ENCODE assay signal across 10 mouse cellular contexts in the genomic region with DNA sequence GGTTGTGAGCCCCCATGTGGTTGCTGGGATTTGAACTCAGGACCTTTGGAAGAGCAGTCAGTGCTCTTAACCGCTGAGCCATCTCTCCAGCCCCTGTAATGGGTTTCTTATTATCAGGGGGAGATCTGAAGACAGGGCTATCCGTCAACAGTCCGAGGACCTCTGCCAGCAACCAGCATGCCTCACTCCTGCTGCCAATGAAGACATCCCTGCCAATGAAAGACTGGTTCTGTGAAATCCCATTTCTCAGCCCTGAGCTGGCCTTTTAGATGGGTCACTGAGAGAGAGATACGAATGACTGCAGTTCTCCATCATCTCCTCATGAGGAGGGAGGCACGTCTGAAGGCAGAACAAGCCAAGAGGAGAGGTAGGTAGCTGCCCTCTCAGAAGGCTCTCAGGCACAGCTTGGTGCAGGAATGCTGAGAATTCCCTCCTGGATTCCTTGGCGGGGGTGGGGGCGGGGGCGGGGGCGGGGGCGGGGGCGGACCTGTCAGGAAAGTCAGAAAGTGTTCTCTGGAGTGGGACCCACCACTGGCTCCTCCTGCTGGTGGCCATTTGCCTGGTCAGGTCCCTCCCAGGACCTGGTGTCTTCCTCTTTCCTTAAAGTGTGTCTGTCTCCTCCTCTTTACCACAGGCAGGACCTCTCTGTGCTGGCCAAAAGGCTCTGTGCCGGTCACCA. TPM values are rescaled to one million over a fixed set of nuclear protein-coding genes. Genes with fewer than 3 reads are reported as not detected.
A peak's percentile ranks its signal among the peaks of the same experiment; 100 is the strongest.
DNase-seq lines count a peak whose midpoint lies in the region; ATAC-seq and TF ChIP-seq lines count a peak whose summit lies in the region.
"Had no signal": no experiment of that assay in that cellular context is flagged by ENCODE, and none has a peak within 500 bp of the region (broad histone marks: within the 10 kb centered on the region; RNA-seq: fewer than 3 reads in every experiment).

No protein-coding gene starts in this region.

- ATAC-seq in hindbrain, postnatal 0 days = 0 out of 2 replicates have a peak, but pooled peaks have one; percentile 34
- no peak for ATAC-seq in hindbrain, embryonic 16.5 days
- 0 out of 2 replicates have a peak, but pooled peaks have one; percentile 40 for ATAC-seq in limb, embryonic 11.5 days (ENCODE audit: insufficient number of reproducible peaks, low FRiP score, low TSS enrichment, low read depth)
- ATAC-seq in monocyte, adult 5-6 weeks (replicated peaks; ENCODE audit: insufficient number of reproducible peaks, low FRiP score, low TSS enrichment, poor library complexity, severe bottlenecking) = peak; percentile 61

- H3K4me2 ChIP-seq in hindbrain, postnatal 0 days (ENCODE audit: low read depth, low read length) = no peak overlapping the region
- no peak overlapping the region for H3K4me2 ChIP-seq in hindbrain, embryonic 16.5 days (ENCODE audit: low read length)
- H3K4me2 ChIP-seq in limb, embryonic 11.5 days (ENCODE audit: low read depth, severe bottlenecking) = no peak overlapping the region
- H3K4me2 ChIP-seq: neural tube, embryonic 12.5 days had no signal

- no peak for TF ChIP-seq POLR2A in bone marrow macrophage, adult 2 months (IDR thresholded peaks at IDR 0.05; ENCODE audit: borderline replicate concordance, low read depth, low read length)
- TF ChIP-seq POLR2A in thymus, adult 2 months (IDR thresholded peaks at IDR 0.05; ENCODE audit: control insufficient read depth, extremely low read depth, insufficient read depth, low read length, poor library complexity) = no peak

- no peaks in the 10 kb centered on the region for H3K27me3 ChIP-seq in hindbrain, postnatal 0 days (ENCODE audit: insufficient read depth, low read length)
- no peaks in the 10 kb centered on the region for H3K27me3 ChIP-seq in hindbrain, embryonic 16.5 days (replicated peaks; ENCODE audit: control insufficient read depth, insufficient read depth, low read length)
- no peaks in the 10 kb centered on the region for H3K27me3 ChIP-seq in limb, embryonic 11.5 days (ENCODE audit: control insufficient read depth, insufficient read depth, low read length)
- no peaks in the 10 kb centered on the region for H3K27me3 ChIP-seq in thymus, adult 2 months (ENCODE audit: control insufficient read depth, insufficient read depth, low read length)
- H3K27me3 ChIP-seq: neural tube, embryonic 12.5 days had no signal

- no peaks in the 10 kb centered on the region for H3K36me3 ChIP-seq in hindbrain, postnatal 0 days (ENCODE audit: insufficient read depth, low read length)
- no peaks in the 10 kb centered on the region for H3K36me3 ChIP-seq in hindbrain, embryonic 16.5 days (ENCODE audit: control insufficient read depth, insufficient read depth, low read length)
- H3K36me3 ChIP-seq in limb, embryonic 11.5 days (ENCODE audit: control insufficient read depth, insufficient read depth, low read length) = no peaks in the 10 kb centered on the region
- no peaks in the 10 kb centered on the region for H3K36me3 ChIP-seq in thymus, adult 2 months (ENCODE audit: control insufficient read depth, insufficient read depth, low read length)
- H3K36me3 ChIP-seq: neural tube, embryonic 12.5 days had no signal

- no peak overlapping the region for H3K27ac ChIP-seq in hindbrain, postnatal 0 days
- no peak overlapping the region for H3K27ac ChIP-seq in hindbrain, embryonic 16.5 days (ENCODE audit: low read depth, low read length)
- H3K27ac ChIP-seq in bone marrow macrophage, adult 2 months (ENCODE audit: insufficient read depth, low read depth, low read length) = peak overlapping the region; percentile 65
- H3K27ac ChIP-seq in limb, embryonic 11.5 days (replicated peaks; ENCODE audit: low read depth, low read length) = no peak overlapping the region
- H3K27ac ChIP-seq in thymus, adult 2 months (ENCODE audit: control insufficient read depth, insufficient read depth, low read length) = no peak overlapping the region
- H3K27ac ChIP-seq: neural tube, embryonic 12.5 days had no signal

- no peak overlapping the region for H3K4me3 ChIP-seq in hindbrain, postnatal 0 days (ENCODE audit: low read length)
- H3K4me3 ChIP-seq in hindbrain, embryonic 16.5 days (ENCODE audit: low read length) = no peak overlapping the region
- H3K4me3 ChIP-seq in bone marrow macrophage, adult 2 months (ENCODE audit: insufficient read depth, low read length) = no peak overlapping the region
- no peak overlapping the region for H3K4me3 ChIP-seq in limb, embryonic 11.5 days (ENCODE audit: low read depth, low read length)
- H3K4me3 ChIP-seq in thymus, adult 2 months (ENCODE audit: control insufficient read depth, insufficient read depth, low read length) = no peak overlapping the region
- H3K4me3 ChIP-seq: neural tube, embryonic 12.5 days had no signal

- no peak overlapping the region for H3K9ac ChIP-seq in hindbrain, postnatal 0 days (replicated peaks; ENCODE audit: low read length)
- H3K9ac ChIP-seq in hindbrain, embryonic 16.5 days (ENCODE audit: low read depth, low read length) = no peak overlapping the region
- no peak overlapping the region for H3K9ac ChIP-seq in limb, embryonic 11.5 days (ENCODE audit: low read length)
- H3K9ac ChIP-seq: neural tube, embryonic 12.5 days had no signal

- TF ChIP-seq CTCF in hindbrain, postnatal 0 days (IDR thresholded peaks at IDR 0.05; ENCODE audit: low read depth) = peak; percentile 19; the same call in 1 of the 2 replicates
- no peak for TF ChIP-seq CTCF in bone marrow macrophage, adult 2 months (IDR thresholded peaks at IDR 0.05; ENCODE audit: low read depth, low read length)
- no peak for TF ChIP-seq CTCF in thymus, adult 2 months (IDR thresholded peaks at IDR 0.05; ENCODE audit: borderline replicate concordance, control insufficient read depth, extremely low read depth, insufficient read depth, low read length, poor library complexity)

- no peaks in the 10 kb centered on the region for H3K4me1 ChIP-seq in hindbrain, postnatal 0 days (ENCODE audit: insufficient read depth, low read length)
- H3K4me1 ChIP-seq in hindbrain, embryonic 16.5 days (ENCODE audit: control insufficient read depth, insufficient read depth, low read depth, low read length) = no peaks in the 10 kb centered on the region
- peaks cover 51% of the 10 kb centered on the region for H3K4me1 ChIP-seq in bone marrow macrophage, adult 2 months (ENCODE audit: control insufficient read depth, insufficient read depth, low read length)
- peaks cover 11% of the 10 kb centered on the region for H3K4me1 ChIP-seq in limb, embryonic 11.5 days (ENCODE audit: control insufficient read depth, insufficient read depth, low read length)
- H3K4me1 ChIP-seq in thymus, adult 2 months (replicated peaks; ENCODE audit: control insufficient read depth, insufficient read depth, low read length) = peaks cover 35% of the 10 kb centered on the region

- H3K9me3 ChIP-seq in hindbrain, postnatal 0 days (ENCODE audit: low read length) = no peaks in the 10 kb centered on the region
- no peaks in the 10 kb centered on the region for H3K9me3 ChIP-seq in hindbrain, embryonic 16.5 days (ENCODE audit: control insufficient read depth, low read length)
- H3K9me3 ChIP-seq in limb, embryonic 11.5 days (ENCODE audit: control insufficient read depth, low read length) = no peaks in the 10 kb centered on the region
- H3K9me3 ChIP-seq: neural tube, embryonic 12.5 days had no signal

- DNase-seq in hindbrain, postnatal 0 days (ENCODE audit: low spot score) = peak; percentile 36
- DNase-seq in limb, embryonic 11.5 days (ENCODE audit: low spot score) = no peak
- DNase-seq in thymus, postnatal 14 days = no peak
- no peak for DNase-seq in thymus, adult 2 months
- no peak for DNase-seq in adrenal gland, postnatal 14 days
- DNase-seq: layer of hippocampus, adult 9-11 months had no signal

- 16% methylated on average over 11 of the region's 12 CpGs for WGBS in hindbrain, postnatal 0 days
- WGBS in hindbrain, embryonic 16.5 days = 23% methylated on average over 7 of the region's 12 CpGs
- WGBS in limb, embryonic 11.5 days = 11% methylated on average over 12 of the region's 12 CpGs
- 74% methylated on average over 12 of the region's 12 CpGs for WGBS in thymus, adult 2 months

RNA-seq across cellular contexts. Expression of a gene that starts 7.7 kb away (rescaled TPM):
- 10.0 and 17.5 TPM in 2 replicates for total RNA-seq in hindbrain, postnatal 0 days (2014; rRNA removed)
- 1.2 and 1.3 TPM in 2 replicates for polyA plus RNA-seq in hindbrain, postnatal 0 days (2015; fragmentation: Nextera tagmentation; extraction: Ambion mirVana)
- polyA plus RNA-seq in hindbrain, embryonic 16.5 days (2015; fragmentation: Nextera tagmentation; extraction: Ambion mirVana) = 1.7 and 3.5 TPM in 2 replicates
- 32.1 and 36.2 TPM in 2 replicates for polyA plus RNA-seq in bone marrow macrophage, adult 2 months (2012; ENCODE audit: insufficient read depth, insufficient read length, missing spikeins)
- polyA plus RNA-seq in limb, embryonic 11.5 days (2014; fragmentation: Nextera tagmentation; extraction: Ambion mirVana) = 6.2 and 7.2 TPM in 2 replicates
- total RNA-seq in monocyte, adult 5-6 weeks (2017) = 31.7 to 76.2 TPM (median 45.9 TPM) in 3 replicates
- 93.6 and 106 TPM in 2 replicates for polyA plus RNA-seq in thymus, adult 2 months (2012; rRNA removed)
- total RNA-seq in adrenal gland, postnatal 14 days (2021) = 23.2 and 29.9 TPM in 2 replicates

RNA-seq across cellular contexts. Expression of a gene that starts 9.0 kb away (rescaled TPM):
- 24.9 and 26.3 TPM in 2 replicates for total RNA-seq in hindbrain, postnatal 0 days (2014; rRNA removed)
- polyA plus RNA-seq in hindbrain, postnatal 0 days (2015; fragmentation: Nextera tagmentation; extraction: Ambion mirVana) = 10.7 and 11.7 TPM in 2 replicates
- polyA plus RNA-seq in hindbrain, embryonic 16.5 days (2015; fragmentation: Nextera tagmentation; extraction: Ambion mirVana) = 8.0 and 11.4 TPM in 2 replicates
- 18.5 and 22.9 TPM in 2 replicates for polyA plus RNA-seq in bone marrow macrophage, adult 2 months (2012; ENCODE audit: insufficient read depth, insufficient read length, missing spikeins)
- 46.4 and 51.7 TPM in 2 replicates for polyA plus RNA-seq in limb, embryonic 11.5 days (2014; fragmentation: Nextera tagmentation; extraction: Ambion mirVana)
- 11.1 to 24.4 TPM (median 12.4 TPM) in 3 replicates for total RNA-seq in monocyte, adult 5-6 weeks (2017)
- 136 and 210 TPM in 2 replicates for polyA plus RNA-seq in thymus, adult 2 months (2012; rRNA removed)
- total RNA-seq in adrenal gland, postnatal 14 days (2021) = 15.5 and 15.8 TPM in 2 replicates

RNA-seq across cellular contexts. Expression of a gene that starts 17.9 kb away (rescaled TPM):
- 113 and 123 TPM in 2 replicates for total RNA-seq in hindbrain, postnatal 0 days (2014; rRNA removed)
- 183 and 189 TPM in 2 replicates for polyA plus RNA-seq in hindbrain, postnatal 0 days (2015; fragmentation: Nextera tagmentation; extraction: Ambion mirVana)
- polyA plus RNA-seq in hindbrain, embryonic 16.5 days (2015; fragmentation: Nextera tagmentation; extraction: Ambion mirVana) = 202 and 203 TPM in 2 replicates
- 187 and 203 TPM in 2 replicates for polyA plus RNA-seq in bone marrow macrophage, adult 2 months (2012; ENCODE audit: insufficient read depth, insufficient read length, missing spikeins)
- 271 and 284 TPM in 2 replicates for polyA plus RNA-seq in limb, embryonic 11.5 days (2014; fragmentation: Nextera tagmentation; extraction: Ambion mirVana)
- 30.5 to 53.3 TPM (median 49.7 TPM) in 3 replicates for total RNA-seq in monocyte, adult 5-6 weeks (2017)
- polyA plus RNA-seq in thymus, adult 2 months (2012; rRNA removed) = 119 and 136 TPM in 2 replicates
- 71.3 and 74.9 TPM in 2 replicates for total RNA-seq in adrenal gland, postnatal 14 days (2021)

RNA-seq across cellular contexts. Expression of a gene that starts 52.5 kb away (rescaled TPM):
- total RNA-seq in hindbrain, postnatal 0 days (2014; rRNA removed) = 12.0 and 14.2 TPM in 2 replicates
- polyA plus RNA-seq in hindbrain, postnatal 0 days (2015; fragmentation: Nextera tagmentation; extraction: Ambion mirVana) = 9.1 and 10.0 TPM in 2 replicates
- 8.7 TPM in 2 replicates for polyA plus RNA-seq in hindbrain, embryonic 16.5 days (2015; fragmentation: Nextera tagmentation; extraction: Ambion mirVana)
- polyA plus RNA-seq in bone marrow macrophage, adult 2 months (2012; ENCODE audit: insufficient read depth, insufficient read length, missing spikeins) = 32.8 and 36.7 TPM in 2 replicates
- 5.2 and 5.5 TPM in 2 replicates for polyA plus RNA-seq in limb, embryonic 11.5 days (2014; fragmentation: Nextera tagmentation; extraction: Ambion mirVana)
- 9.9 to 15.0 TPM (median 12.4 TPM) in 3 replicates for total RNA-seq in monocyte, adult 5-6 weeks (2017)
- polyA plus RNA-seq in thymus, adult 2 months (2012; rRNA removed) = 15.6 and 19.2 TPM in 2 replicates
- 5.4 and 7.5 TPM in 2 replicates for total RNA-seq in adrenal gland, postnatal 14 days (2021)

RNA-seq across cellular contexts. Expression of a gene that starts 52.6 kb away (rescaled TPM):
- 7.6 and 11.4 TPM in 2 replicates for total RNA-seq in hindbrain, postnatal 0 days (2014; rRNA removed)
- 117 and 130 TPM in 2 replicates for polyA plus RNA-seq in hindbrain, postnatal 0 days (2015; fragmentation: Nextera tagmentation; extraction: Ambion mirVana)
- polyA plus RNA-seq in hindbrain, embryonic 16.5 days (2015; fragmentation: Nextera tagmentation; extraction: Ambion mirVana) = 109 and 110 TPM in 2 replicates
- polyA plus RNA-seq in bone marrow macrophage, adult 2 months (2012; ENCODE audit: insufficient read depth, insufficient read length, missing spikeins) = 55.0 and 59.6 TPM in 2 replicates
- polyA plus RNA-seq in limb, embryonic 11.5 days (2014; fragmentation: Nextera tagmentation; extraction: Ambion mirVana) = 45.0 and 45.4 TPM in 2 replicates
- 19.5 to 35.7 TPM (median 20.3 TPM) in 3 replicates for total RNA-seq in monocyte, adult 5-6 weeks (2017)
- 104 and 133 TPM in 2 replicates for polyA plus RNA-seq in thymus, adult 2 months (2012; rRNA removed)
- total RNA-seq in adrenal gland, postnatal 14 days (2021) = 47.6 and 52.6 TPM in 2 replicates
